Mouse (Mus musculus): ENCODE measurements around the gene Gm3020.
"Not testable (repeated sequence)": the region's sequence is repeated elsewhere in the genome, so short reads cannot be mapped to it uniquely, and the experiment has no call there.

Gene Gm3020

GRCm38 (mm10) chr14:3651730-3652129, at the start of gene Gm3020:
Gm3020 (plus strand) TSS chr14:3652030.
- DNase-seq (ENCODE audit: low spot score): not testable (repeated sequence)

- not testable (repeated sequence) for DNase-seq (ENCODE audit: low spot score)
Measured at GRCm38 (mm10) chr14:3634212-3634611, 17.6 kb upstream of the Gm3020 start, which contains the start of gene Gm3012. Gm3012 (plus strand) TSS chr14:3634512.

- DNase-seq (ENCODE audit: low spot score): not testable (repeated sequence)
Measured at GRCm38 (mm10) chr14:3688483-3688882, 36.7 kb downstream of the Gm3020 start, which contains the start of gene Gm3043. Gm3043 (plus strand) TSS chr14:3688783.
